Mouse (Mus musculus) midbrain, postnatal 0 days (tissue): ENCODE results near the gene Exoc2. TPM values are rescaled to one million over a fixed set of nuclear protein-coding genes. Genes with fewer than 3 reads are reported as not detected.

Experiments
- ATAC-seq: fragments of 200-750 bp; cut with Nextera tagmentation; 2 replicates; pipeline ENCODE4 v1.8.0; 2017; ENCODE audit warnings: moderate number of reproducible peaks, mild to moderate bottlenecking, moderate TSS enrichment, moderate library complexity; ENCODE audit not compliant: low FRiP score
- DNase-seq: peaks from one replicate; pipeline ENCODE4 v3.0.0-alpha.2; 2015; ENCODE audit warnings: low spot score
- H3K27ac ChIP-seq: fragments of 300-500 bp; sonication (generic); 2 replicates; pipeline ENCODE4 v1.5.1; 2014; ENCODE audit warnings: low read depth, mild to moderate bottlenecking, low read length, mixed read lengths
- H3K27me3 ChIP-seq: fragments of 300-500 bp; sonication (generic); 2 replicates; pipeline ENCODE4 v1.6.1; 2014; ENCODE audit warnings: low read length, control low read depth, mixed read lengths; ENCODE audit not compliant: insufficient read depth
- H3K36me3 ChIP-seq: fragments of 300-500 bp; sonication (generic); 2 replicates; pipeline ENCODE4 v1.6.1; 2014; ENCODE audit warnings: low read length, control low read depth, mixed read lengths; ENCODE audit not compliant: insufficient read depth
- H3K4me1 ChIP-seq: fragments of 300-500 bp; sonication (generic); 2 replicates; pipeline ENCODE4 v1.6.1; 2014; ENCODE audit warnings: mild to moderate bottlenecking, control low read depth, antibody characterized with exemption, low read length, mixed read lengths; ENCODE audit not compliant: insufficient read depth
- H3K4me2 ChIP-seq: fragments of 300-500 bp; sonication (generic); 2 replicates; pipeline ENCODE4 v1.6.1; 2014; ENCODE audit warnings: low read depth, mild to moderate bottlenecking, low read length, mixed read lengths; ENCODE audit not compliant: poor library complexity, severe bottlenecking
- H3K4me3 ChIP-seq: fragments of 300-500 bp; sonication (generic); 2 replicates; pipeline ENCODE4 v1.5.1; 2014; ENCODE audit warnings: low read depth, mild to moderate bottlenecking, low read length, moderate library complexity
- H3K9ac ChIP-seq: fragments of 300-500 bp; sonication (generic); replicated peaks from 2 replicates; pipeline ENCODE4 v1.6.1; 2014; ENCODE audit warnings: mild to moderate bottlenecking, low read length, moderate library complexity, mixed read lengths; ENCODE audit not compliant: poor library complexity, severe bottlenecking
- H3K9me3 ChIP-seq: fragments of 300-500 bp; sonication (generic); 2 replicates; pipeline ENCODE4 v1.6.1; 2016; ENCODE audit warnings: low read length, control low read depth
- CTCF ChIP-seq: IDR thresholded peaks from 2 replicates; pipeline ENCODE4 v1.5.1; 2016; ENCODE audit warnings: antibody characterized with exemption, mild to moderate bottlenecking
- WGBS: fragments of 180-500 bp; shearing (Covaris S2); extraction: QIAGEN DNeasy Blood & Tissue Kit; methylation state at CpG from one replicate; pipeline ENCODE4 v1.1.7; 2014; 5-methylcytosine and 5-hydroxymethylcytosine counted together
- polyA plus RNA-seq: library from polyadenylated mRNA; unstranded; fragments of >200 nt; fragmentation: Nextera tagmentation; extraction: Ambion mirVana; gene quantifications from 2 replicates; pipeline ENCODE4 v1.2.1, GENCODE M21; 2015
- total RNA-seq: library from RNA; depleted of rRNA; stranded (reverse); fragments of >200 nt; gene quantifications from 2 replicates; pipeline ENCODE4 v1.2.3, GENCODE M21; 2014

Gene Exoc2
- total and polyA plus RNA-seq, 2 experiments from 2014 or later = 40.0 to 57.5 TPM

DNA sequence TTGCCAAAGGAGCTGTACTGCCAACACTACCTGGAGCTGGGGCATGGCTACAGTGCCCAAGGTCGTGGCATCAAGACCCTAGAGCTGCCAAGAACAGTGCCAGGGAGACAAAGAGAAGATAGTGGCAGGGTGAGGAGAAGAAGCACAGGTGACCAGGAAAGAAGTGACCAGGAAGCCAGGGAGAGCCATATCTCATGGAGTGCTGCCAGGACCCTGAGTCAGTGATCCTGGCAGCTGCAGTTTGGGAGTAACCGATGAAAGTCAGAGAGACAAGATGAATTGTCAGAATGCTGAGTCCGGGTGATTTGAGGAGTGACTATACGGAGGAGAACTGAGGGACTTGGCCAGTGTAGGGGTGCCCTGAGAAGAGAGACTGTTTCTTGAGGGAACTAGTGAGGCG is 180.3 kb downstream of the Exoc2 start:
- Histone ChIP-seq H3K36me3 (no peaks in the 10 kb centered on the region), H3K9ac (no peak overlapping the region), H3K4me3 (no peak overlapping the region), H3K4me2 (no peak overlapping the region), H3K27ac (no peak overlapping the region), H3K4me1 (no peaks in the 10 kb centered on the region), H3K27me3 (no peaks in the 10 kb centered on the region), H3K9me3 (no peaks in the 10 kb centered on the region)
- 89% methylated on average over 5 of the region's 5 CpGs for WGBS
- no peak for TF ChIP-seq CTCF
- no peak for DNase-seq
- ATAC-seq = no peak

GRCm38 (mm10) chr13:30793196-30793595 is 180.7 kb downstream of the Exoc2 start:
- DNase-seq = no peak

GRCm38 (mm10) chr13:30792741-30793140 is 181.2 kb downstream of the Exoc2 start:
- no peak overlapping the region for H3K9ac ChIP-seq
- ATAC-seq = no peak
- no peak for TF ChIP-seq CTCF

More at GRCm38 (mm10) chr13:30793196-30793595, 180.7 kb downstream of the Exoc2 start:
- no peak overlapping the region for H3K9ac ChIP-seq
- H3K27ac ChIP-seq = no peak overlapping the region
- no peaks in the 10 kb centered on the region for H3K9me3 ChIP-seq
- H3K4me2 ChIP-seq = no peak overlapping the region
- H3K4me3 ChIP-seq = no peak overlapping the region
- H3K36me3 ChIP-seq = no peaks in the 10 kb centered on the region
- no peaks in the 10 kb centered on the region for H3K4me1 ChIP-seq
- WGBS = 92% methylated on average over 4 of the region's 4 CpGs
- no peaks in the 10 kb centered on the region for H3K27me3 ChIP-seq
- no peak for TF ChIP-seq CTCF
- no peak for ATAC-seq

DNA sequence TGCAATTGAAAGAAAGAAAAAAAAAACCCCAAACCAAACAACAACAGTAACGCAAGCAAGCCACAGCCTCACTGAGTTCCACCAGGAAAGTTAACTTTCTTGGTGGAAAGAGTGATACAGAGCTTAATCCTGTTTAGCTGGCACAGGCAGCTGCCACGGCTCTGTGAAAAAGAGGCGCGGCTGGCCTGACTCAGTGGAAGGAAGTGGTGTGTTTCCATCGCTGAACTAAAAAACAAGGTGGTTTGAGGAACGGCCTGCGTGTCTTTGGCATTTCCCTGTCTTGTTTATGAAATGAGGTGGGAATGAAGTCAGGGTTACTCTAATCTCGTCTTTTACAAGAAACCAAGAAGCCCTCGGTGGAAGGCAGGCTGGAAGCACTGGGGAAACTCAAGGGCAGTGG is 181.6 kb downstream of the Exoc2 start:
- no peak overlapping the region for H3K9ac ChIP-seq
- ATAC-seq (no peak), DNase-seq (no peak)
- WGBS = 73% methylated on average over 9 of the region's 9 CpGs
- H3K4me3 ChIP-seq = no peak overlapping the region
- no peaks in the 10 kb centered on the region for H3K4me1 ChIP-seq
- H3K36me3 ChIP-seq = no peaks in the 10 kb centered on the region
- no peaks in the 10 kb centered on the region for H3K27me3 ChIP-seq
- no peak for TF ChIP-seq CTCF
- no peak overlapping the region for H3K4me2 ChIP-seq
- no peaks in the 10 kb centered on the region for H3K9me3 ChIP-seq
- H3K27ac ChIP-seq = no peak overlapping the region

More at GRCm38 (mm10) chr13:30792741-30793140, 181.2 kb downstream of the Exoc2 start:
- H3K36me3 ChIP-seq = no peaks in the 10 kb centered on the region
- peak; percentile 24 for DNase-seq
- H3K4me1 ChIP-seq = no peaks in the 10 kb centered on the region
- no peak overlapping the region for H3K4me2 ChIP-seq
- no peak overlapping the region for H3K4me3 ChIP-seq
- H3K27ac ChIP-seq = no peak overlapping the region
- WGBS = 71% methylated on average over 3 of the region's 3 CpGs
- H3K27me3 ChIP-seq = no peaks in the 10 kb centered on the region
- H3K9me3 ChIP-seq = no peaks in the 10 kb centered on the region

GRCm38 (mm10) chr13:30790016-30790415 is 183.9 kb downstream of the Exoc2 start:
- DNase-seq (no peak), ATAC-seq (no peak)
- H3K4me2 ChIP-seq = no peak overlapping the region
- no peak overlapping the region for H3K9ac ChIP-seq
- 58% methylated on average over 5 of the region's 5 CpGs for WGBS
- no peaks in the 10 kb centered on the region for H3K9me3 ChIP-seq
- H3K27ac ChIP-seq = no peak overlapping the region
- no peak overlapping the region for H3K4me3 ChIP-seq
- no peak for TF ChIP-seq CTCF
- no peaks in the 10 kb centered on the region for H3K27me3 ChIP-seq
- H3K36me3 ChIP-seq = no peaks in the 10 kb centered on the region
- no peaks in the 10 kb centered on the region for H3K4me1 ChIP-seq

GRCm38 (mm10) chr13:30788421-30788820 is 185.5 kb downstream of the Exoc2 start:
- H3K27ac ChIP-seq = no peak overlapping the region
- ATAC-seq = no peak
- H3K9ac ChIP-seq = no peak overlapping the region
- no peaks in the 10 kb centered on the region for H3K9me3 ChIP-seq
- no peaks in the 10 kb centered on the region for H3K4me1 ChIP-seq
- H3K27me3 ChIP-seq = no peaks in the 10 kb centered on the region
- H3K4me2 ChIP-seq = no peak overlapping the region
- 92% methylated on average over 3 of the region's 3 CpGs for WGBS
- TF ChIP-seq CTCF = no peak
- H3K36me3 ChIP-seq = no peaks in the 10 kb centered on the region
- no peak for DNase-seq
- no peak overlapping the region for H3K4me3 ChIP-seq
